Mouse (Mus musculus): ENCODE measurements at regions not wholly inside any gene's neighbourhood (a gene's known extent, or its start where the extent isn't known, plus 50 kb on each side); places are given as distances from the start of the nearest gene placed in this dataset.

- Histone ChIP-seq H3K4me3 (ENCODE audit: low read depth, low read length) (no peak overlapping the region), H3K27ac (ENCODE audit: low read depth, low read length) (no peak overlapping the region), H3K4me1 (replicated peaks; ENCODE audit: control insufficient read depth, insufficient read depth, low read length) (no peaks in the 10 kb centered on the region), H3K9me3 (ENCODE audit: control insufficient read depth, low read length) (no peaks in the 10 kb centered on the region), H3K4me2 (no peak overlapping the region), H3K36me3 (ENCODE audit: control insufficient read depth, insufficient read depth, low read length) (no peaks in the 10 kb centered on the region), H3K9ac (ENCODE audit: low read depth, low read length) (no peak overlapping the region), H3K27me3 (replicated peaks; ENCODE audit: control insufficient read depth, insufficient read depth, low read length) (no peaks in the 10 kb centered on the region)
- DNase-seq (ENCODE audit: low spot score): no peak
- WGBS: 74% methylated on average over 6 of the region's 6 CpGs
- no peak for ATAC-seq (replicated peaks; ENCODE audit: low FRiP score)
Measured at GRCm38 (mm10) chr16:53073856-53074568, 620.1 kb upstream of the Alcam start.

GRCm38 (mm10) chr16:53071887-53072682, 618.2 kb upstream of the Alcam start:
- no peak for ATAC-seq (replicated peaks; ENCODE audit: low FRiP score)
- Histone ChIP-seq H3K4me1 (replicated peaks; ENCODE audit: control insufficient read depth, insufficient read depth, low read length) (no peaks in the 10 kb centered on the region), H3K4me3 (ENCODE audit: low read depth, low read length) (no peak overlapping the region), H3K9ac (ENCODE audit: low read depth, low read length) (no peak overlapping the region), H3K9me3 (ENCODE audit: control insufficient read depth, low read length) (no peaks in the 10 kb centered on the region), H3K27me3 (replicated peaks; ENCODE audit: control insufficient read depth, insufficient read depth, low read length) (no peaks in the 10 kb centered on the region), H3K27ac (ENCODE audit: low read depth, low read length) (no peak overlapping the region), H3K36me3 (ENCODE audit: control insufficient read depth, insufficient read depth, low read length) (no peaks in the 10 kb centered on the region), H3K4me2 (no peak overlapping the region)
- no peak for DNase-seq (ENCODE audit: low spot score)
- 89% methylated on average over 9 of the region's 9 CpGs for WGBS

- H3K4me2 ChIP-seq: no peak overlapping the region
- WGBS: 73% methylated on average over 3 of the region's 3 CpGs
- H3K36me3 ChIP-seq (ENCODE audit: control insufficient read depth, insufficient read depth, low read length): no peaks in the 10 kb centered on the region
- H3K4me3 ChIP-seq (ENCODE audit: low read depth, low read length): no peak overlapping the region
- no peak for ATAC-seq (replicated peaks; ENCODE audit: low FRiP score)
- H3K4me1 ChIP-seq (replicated peaks; ENCODE audit: control insufficient read depth, insufficient read depth, low read length): no peaks in the 10 kb centered on the region
- H3K9me3 ChIP-seq (ENCODE audit: control insufficient read depth, low read length): no peaks in the 10 kb centered on the region
- DNase-seq (ENCODE audit: low spot score): no peak
- no peak overlapping the region for H3K9ac ChIP-seq (ENCODE audit: low read depth, low read length)
- H3K27ac ChIP-seq (ENCODE audit: low read depth, low read length): no peak overlapping the region
- H3K27me3 ChIP-seq (replicated peaks; ENCODE audit: control insufficient read depth, insufficient read depth, low read length): no peaks in the 10 kb centered on the region
Measured at GRCm38 (mm10) chr16:53064151-53064550, 610.3 kb upstream of the Alcam start.

- Histone ChIP-seq H3K27ac (ENCODE audit: low read depth, low read length) (no peak overlapping the region), H3K36me3 (ENCODE audit: control insufficient read depth, insufficient read depth, low read length) (no peaks in the 10 kb centered on the region), H3K4me2 (no peak overlapping the region), H3K9me3 (ENCODE audit: control insufficient read depth, low read length) (no peaks in the 10 kb centered on the region), H3K27me3 (replicated peaks; ENCODE audit: control insufficient read depth, insufficient read depth, low read length) (no peaks in the 10 kb centered on the region), H3K4me3 (ENCODE audit: low read depth, low read length) (no peak overlapping the region), H3K4me1 (replicated peaks; ENCODE audit: control insufficient read depth, insufficient read depth, low read length) (no peaks in the 10 kb centered on the region), H3K9ac (ENCODE audit: low read depth, low read length) (no peak overlapping the region)
- ATAC-seq (replicated peaks; ENCODE audit: low FRiP score) (no peak), DNase-seq (ENCODE audit: low spot score) (no peak)
- WGBS: 84% methylated on average over 5 of the region's 5 CpGs
Measured at GRCm38 (mm10) chr16:53063061-53063460, 609.2 kb upstream of the Alcam start.

- no peaks in the 10 kb centered on the region for H3K9me3 ChIP-seq (ENCODE audit: control insufficient read depth, low read length)
- H3K27me3 ChIP-seq (replicated peaks; ENCODE audit: control insufficient read depth, insufficient read depth, low read length): no peaks in the 10 kb centered on the region
- DNase-seq (ENCODE audit: low spot score) (no peak), ATAC-seq (replicated peaks; ENCODE audit: low FRiP score) (no peak)
- H3K4me2 ChIP-seq: no peak overlapping the region
- H3K4me1 ChIP-seq (replicated peaks; ENCODE audit: control insufficient read depth, insufficient read depth, low read length): no peaks in the 10 kb centered on the region
- no peak overlapping the region for H3K27ac ChIP-seq (ENCODE audit: low read depth, low read length)
- 52% methylated on average over 1 of the region's 1 CpGs for WGBS
- no peak overlapping the region for H3K9ac ChIP-seq (ENCODE audit: low read depth, low read length)
- no peak overlapping the region for H3K4me3 ChIP-seq (ENCODE audit: low read depth, low read length)
- no peaks in the 10 kb centered on the region for H3K36me3 ChIP-seq (ENCODE audit: control insufficient read depth, insufficient read depth, low read length)
Measured at GRCm38 (mm10) chr16:53026056-53026455, 572.2 kb upstream of the Alcam start.

GRCm38 (mm10) chr16:53011847-53012246, 558.0 kb upstream of the Alcam start:
- Histone ChIP-seq H3K4me2 (no peak overlapping the region), H3K9ac (ENCODE audit: low read depth, low read length) (no peak overlapping the region), H3K9me3 (ENCODE audit: control insufficient read depth, low read length) (no peaks in the 10 kb centered on the region), H3K27ac (ENCODE audit: low read depth, low read length) (no peak overlapping the region), H3K36me3 (ENCODE audit: control insufficient read depth, insufficient read depth, low read length) (no peaks in the 10 kb centered on the region), H3K4me1 (replicated peaks; ENCODE audit: control insufficient read depth, insufficient read depth, low read length) (no peaks in the 10 kb centered on the region), H3K4me3 (ENCODE audit: low read depth, low read length) (no peak overlapping the region), H3K27me3 (replicated peaks; ENCODE audit: control insufficient read depth, insufficient read depth, low read length) (no peaks in the 10 kb centered on the region)
- ATAC-seq (replicated peaks; ENCODE audit: low FRiP score) (no peak), DNase-seq (ENCODE audit: low spot score) (no peak)
- WGBS: 80% methylated on average over 1 of the region's 1 CpGs

- no peak for DNase-seq (ENCODE audit: low spot score)
- no peaks in the 10 kb centered on the region for H3K9me3 ChIP-seq (ENCODE audit: control insufficient read depth, low read length)
- H3K4me2 ChIP-seq: no peak overlapping the region
- no peak overlapping the region for H3K9ac ChIP-seq (ENCODE audit: low read depth, low read length)
- no peaks in the 10 kb centered on the region for H3K4me1 ChIP-seq (replicated peaks; ENCODE audit: control insufficient read depth, insufficient read depth, low read length)
- ATAC-seq (replicated peaks; ENCODE audit: low FRiP score): no peak
- WGBS: 85% methylated on average over 1 of the region's 1 CpGs
- H3K27me3 ChIP-seq (replicated peaks; ENCODE audit: control insufficient read depth, insufficient read depth, low read length): no peaks in the 10 kb centered on the region
- H3K4me3 ChIP-seq (ENCODE audit: low read depth, low read length): no peak overlapping the region
- H3K36me3 ChIP-seq (ENCODE audit: control insufficient read depth, insufficient read depth, low read length): no peaks in the 10 kb centered on the region
- no peak overlapping the region for H3K27ac ChIP-seq (ENCODE audit: low read depth, low read length)
Measured at GRCm38 (mm10) chr16:52988852-52989397, 535.1 kb upstream of the Alcam start.

GRCm38 (mm10) chr16:52984336-52984735, 530.5 kb upstream of the Alcam start:
- no peak for DNase-seq (ENCODE audit: low spot score)
- Histone ChIP-seq H3K4me2 (no peak overlapping the region), H3K4me3 (ENCODE audit: low read depth, low read length) (no peak overlapping the region), H3K9ac (ENCODE audit: low read depth, low read length) (no peak overlapping the region), H3K27me3 (replicated peaks; ENCODE audit: control insufficient read depth, insufficient read depth, low read length) (no peaks in the 10 kb centered on the region), H3K4me1 (replicated peaks; ENCODE audit: control insufficient read depth, insufficient read depth, low read length) (no peaks in the 10 kb centered on the region), H3K9me3 (ENCODE audit: control insufficient read depth, low read length) (no peaks in the 10 kb centered on the region), H3K36me3 (ENCODE audit: control insufficient read depth, insufficient read depth, low read length) (no peaks in the 10 kb centered on the region), H3K27ac (ENCODE audit: low read depth, low read length) (no peak overlapping the region)
- no peak for ATAC-seq (replicated peaks; ENCODE audit: low FRiP score)
- 39% methylated on average over 1 of the region's 1 CpGs for WGBS

Data from liver, embryonic 11.5 days (tissue).